Mouse (Mus musculus) cortical plate, adult 2 months (tissue): ENCODE data around the gene Chaf1a.
A peak's percentile ranks its signal among the peaks of the same experiment; 100 is the strongest.

Experiments
- CTCF ChIP-seq: fragments of 200-500 bp; IDR thresholded peaks from 2 replicates; pipeline ENCODE4 v1.5.1; 2011; ENCODE audit warnings: mild to moderate bottlenecking, control low read depth, low read length; ENCODE audit not compliant: insufficient read depth; ENCODE audit errors: extremely low read depth
- POLR2A ChIP-seq: fragments of 200-500 bp; IDR thresholded peaks from 2 replicates; pipeline ENCODE4 v1.6.1; 2011; ENCODE audit warnings: mild to moderate bottlenecking, low read length, control low read depth; ENCODE audit not compliant: insufficient read depth; ENCODE audit errors: extremely low read depth

GRCm38 (mm10) chr17:56078880-56079795 is 38.9 kb downstream of the Chaf1a start, which contains the start of gene Hdgfl2:
- no peak for TF ChIP-seq CTCF
- TF ChIP-seq POLR2A: peak; percentile 79
